Mouse (Mus musculus) midbrain, embryonic 13.5 days (tissue): ENCODE data around the gene Ccdc172. TPM values are rescaled to one million over a fixed set of nuclear protein-coding genes. Genes with fewer than 3 reads are reported as not detected.

ENCODE experiments used
- ATAC-seq: fragments of 200-750 bp; cut with Nextera tagmentation; 2 replicates; pipeline ENCODE4 v1.8.0; 2017; ENCODE audit warnings: mild to moderate bottlenecking, moderate TSS enrichment, moderate library complexity
- H3K27ac ChIP-seq: fragments of 300-500 bp; sonication (generic); 2 replicates; pipeline ENCODE4 v1.5.1; 2015; ENCODE audit warnings: inconsistent platforms, mild to moderate bottlenecking, moderate library complexity
- H3K27me3 ChIP-seq: fragments of 300-500 bp; sonication (generic); 2 replicates; pipeline ENCODE4 v1.6.1; 2015; ENCODE audit warnings: mild to moderate bottlenecking, inconsistent platforms
- H3K36me3 ChIP-seq: fragments of 300-500 bp; sonication (generic); 2 replicates; pipeline ENCODE4 v1.6.1; 2015; ENCODE audit warnings: mild to moderate bottlenecking, inconsistent platforms
- H3K4me1 ChIP-seq: fragments of 300-500 bp; sonication (generic); replicated peaks from 2 replicates; pipeline ENCODE4 v1.6.1; 2015; ENCODE audit warnings: inconsistent platforms
- H3K4me2 ChIP-seq: fragments of 300-500 bp; sonication (generic); replicated peaks from 2 replicates; pipeline ENCODE4 v1.6.1; 2015; ENCODE audit warnings: moderate library complexity, mild to moderate bottlenecking, inconsistent platforms
- H3K4me3 ChIP-seq: fragments of 300-500 bp; sonication (generic); replicated peaks from 2 replicates; pipeline ENCODE4 v1.5.1; 2015; ENCODE audit warnings: mild to moderate bottlenecking, inconsistent platforms
- H3K9ac ChIP-seq: fragments of 300-500 bp; sonication (generic); replicated peaks from 2 replicates; pipeline ENCODE4 v1.6.1; 2015; ENCODE audit warnings: mild to moderate bottlenecking, inconsistent platforms
- H3K9me3 ChIP-seq: fragments of 300-500 bp; sonication (generic); 2 replicates; pipeline ENCODE4 v1.6.1; 2016; ENCODE audit warnings: mild to moderate bottlenecking, inconsistent platforms
- WGBS: fragments of 180-500 bp; shearing (Covaris S2); methylation state at CpG from one replicate; pipeline ENCODE4 v1.1.7; 2015; 5-methylcytosine and 5-hydroxymethylcytosine counted together
- polyA plus RNA-seq: library from polyadenylated mRNA; unstranded; fragments of >200 nt; fragmentation: Nextera tagmentation; extraction: Ambion mirVana; gene quantifications from 2 replicates; pipeline ENCODE4 v1.2.1, GENCODE M21; 2015

Ccdc172 gene
- polyA plus RNA-seq, 1 experiment from 2014 or later, result not detected

DNA sequence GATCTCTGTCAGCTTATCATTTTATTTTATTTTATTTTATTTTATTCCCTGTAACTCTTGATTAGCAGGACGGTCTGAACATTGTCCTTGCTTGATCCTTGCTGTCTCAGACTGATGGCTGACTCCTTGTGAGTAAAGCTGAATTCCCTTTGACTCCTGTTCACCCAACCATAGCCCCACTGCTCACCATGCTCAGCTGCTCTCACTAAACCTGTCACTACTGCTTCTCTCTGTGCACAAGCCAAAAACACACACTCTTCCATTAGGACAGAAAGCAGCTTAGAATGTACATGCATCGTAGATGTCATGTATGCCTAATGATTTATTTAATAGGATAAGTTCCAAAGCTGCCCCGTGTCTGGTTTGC, 61.3 kb downstream of the Ccdc172 start:
- ATAC-seq, result no peak
- Histone ChIP-seq H3K9me3 (no peaks in the 10 kb centered on the region), H3K4me1 (peaks cover 8% of the 10 kb centered on the region), H3K9ac (no peak overlapping the region), H3K36me3 (no peaks in the 10 kb centered on the region), H3K4me2 (no peak overlapping the region), H3K4me3 (no peak overlapping the region), H3K27me3 (no peaks in the 10 kb centered on the region), H3K27ac (no peak overlapping the region)
- 55% methylated on average over 3 of the region's 3 CpGs for WGBS

DNA sequence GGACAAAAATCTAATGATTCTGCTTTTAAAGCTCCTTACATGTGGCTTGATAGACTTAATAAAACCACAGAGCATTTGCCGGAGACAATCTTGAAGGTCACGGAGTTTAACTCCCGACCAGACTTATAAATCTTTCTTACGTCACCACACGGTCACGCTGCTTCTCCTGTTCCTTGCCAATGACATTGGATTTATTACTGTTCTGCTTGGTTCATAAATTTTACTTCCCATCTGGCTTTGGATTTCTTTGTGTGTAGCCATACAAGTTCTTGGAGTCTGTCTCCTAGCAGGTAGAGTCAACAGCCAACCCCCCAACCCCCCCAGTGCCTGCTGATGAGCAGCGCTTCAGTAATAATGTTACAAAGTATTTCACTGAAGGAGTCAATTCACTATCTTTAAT, 70.2 kb downstream of the Ccdc172 start:
- no peaks in the 10 kb centered on the region for H3K4me1 ChIP-seq
- 87% methylated on average over 7 of the region's 7 CpGs for WGBS
- no peak overlapping the region for H3K27ac ChIP-seq
- ATAC-seq, result no peak
- H3K9ac ChIP-seq, result no peak overlapping the region
- no peaks in the 10 kb centered on the region for H3K36me3 ChIP-seq
- no peak overlapping the region for H3K4me3 ChIP-seq
- H3K9me3 ChIP-seq, result no peaks in the 10 kb centered on the region
- no peaks in the 10 kb centered on the region for H3K27me3 ChIP-seq
- no peak overlapping the region for H3K4me2 ChIP-seq

- ATAC-seq, result no peak
- Histone ChIP-seq H3K36me3 (no peaks in the 10 kb centered on the region), H3K9me3 (no peaks in the 10 kb centered on the region), H3K27ac (no peak overlapping the region), H3K4me3 (no peak overlapping the region), H3K4me1 (no peaks in the 10 kb centered on the region), H3K4me2 (no peak overlapping the region), H3K9ac (no peak overlapping the region), H3K27me3 (no peaks in the 10 kb centered on the region)
- 92% methylated on average over 5 of the region's 5 CpGs for WGBS
Observed at GRCm38 (mm10) chr19:58582956-58583355, 71.2 kb downstream of the Ccdc172 start.

DNA sequence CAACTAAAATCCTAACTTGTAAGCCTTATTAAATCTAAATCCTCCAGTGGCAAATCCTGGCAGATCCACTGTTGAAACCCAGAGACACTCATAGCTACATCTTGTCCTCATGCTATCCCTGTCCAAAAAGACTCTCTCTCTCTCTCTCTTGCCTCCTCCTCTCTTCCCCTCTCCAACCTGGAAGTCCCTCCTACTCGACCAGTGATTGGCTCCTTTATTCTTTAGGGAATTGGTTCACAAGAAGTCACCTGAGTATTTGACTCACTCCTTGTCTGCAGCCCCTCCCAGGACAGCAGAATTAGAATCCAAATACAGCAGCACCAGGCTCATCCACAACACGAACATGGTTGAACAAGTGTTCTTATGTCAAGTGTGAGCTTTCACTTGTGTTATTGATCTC, 74.3 kb downstream of the Ccdc172 start:
- ATAC-seq, result no peak
- Histone ChIP-seq H3K27me3 (no peaks in the 10 kb centered on the region), H3K36me3 (no peaks in the 10 kb centered on the region), H3K4me2 (no peak overlapping the region), H3K4me3 (no peak overlapping the region), H3K4me1 (no peaks in the 10 kb centered on the region), H3K27ac (no peak overlapping the region), H3K9ac (no peak overlapping the region), H3K9me3 (no peaks in the 10 kb centered on the region)
- 70% methylated on average over 2 of the region's 2 CpGs for WGBS

- ATAC-seq, result no peak
- no peak overlapping the region for H3K27ac ChIP-seq
- no peak overlapping the region for H3K4me3 ChIP-seq
- no peak overlapping the region for H3K4me2 ChIP-seq
- H3K4me1 ChIP-seq, result no peaks in the 10 kb centered on the region
- WGBS, result 70% methylated on average over 6 of the region's 6 CpGs
- H3K27me3 ChIP-seq, result no peaks in the 10 kb centered on the region
- no peak overlapping the region for H3K9ac ChIP-seq
- H3K36me3 ChIP-seq, result no peaks in the 10 kb centered on the region
- H3K9me3 ChIP-seq, result no peaks in the 10 kb centered on the region
Observed at GRCm38 (mm10) chr19:58590251-58590936, 78.6 kb downstream of the Ccdc172 start.

DNA sequence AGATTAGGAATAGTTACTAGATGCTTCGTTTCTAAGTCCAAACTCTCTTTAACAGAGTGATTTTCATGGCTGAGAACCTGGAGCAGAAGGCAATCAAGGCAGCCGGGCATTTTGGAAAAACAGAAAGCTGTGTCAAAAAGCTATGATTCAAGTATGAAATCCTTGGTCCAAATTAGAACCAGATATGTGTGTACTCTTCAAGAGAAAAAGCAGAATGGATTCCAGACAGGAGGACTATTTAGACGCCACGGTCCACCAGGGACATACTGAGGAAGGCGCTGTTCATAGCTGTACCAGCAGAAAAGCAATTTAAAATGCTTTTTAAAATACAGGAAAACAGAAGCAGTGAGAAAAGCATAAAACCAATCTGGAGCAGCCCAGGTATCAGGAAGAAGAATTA, 88.6 kb downstream of the Ccdc172 start:
- no peaks in the 10 kb centered on the region for H3K9me3 ChIP-seq
- H3K4me2 ChIP-seq, result no peak overlapping the region
- WGBS, result 87% methylated on average over 5 of the region's 5 CpGs
- no peak overlapping the region for H3K27ac ChIP-seq
- ATAC-seq, result no peak
- H3K36me3 ChIP-seq, result no peaks in the 10 kb centered on the region
- no peaks in the 10 kb centered on the region for H3K4me1 ChIP-seq
- H3K27me3 ChIP-seq, result no peaks in the 10 kb centered on the region
- no peak overlapping the region for H3K4me3 ChIP-seq
- H3K9ac ChIP-seq, result no peak overlapping the region

Other genes starting within 250 kb of the Ccdc172 start
- gene Gfra1, start 56.1 kb upstream of the Ccdc172 start, polyA plus RNA-seq, result 42.5 and 47.9 TPM in 2 replicates
- not detected in 2 replicates for gene Pnlip, start 140.5 kb downstream of the Ccdc172 start, polyA plus RNA-seq
- gene Pnliprp1, start 216.9 kb downstream of the Ccdc172 start, polyA plus RNA-seq, result 3.1 and 5.5 TPM in 2 replicates
- gene Pnliprp2, start 247.7 kb downstream of the Ccdc172 start, polyA plus RNA-seq, result 0.09 TPM in 1 of 2 replicates, not detected in the other